Mouse (Mus musculus) limb, embryonic 14.5 days (tissue): ENCODE results near the gene Blmh. TPM values are rescaled to one million over a fixed set of nuclear protein-coding genes. Genes with fewer than 3 reads are reported as not detected.
A peak's percentile ranks its signal among the peaks of the same experiment; 100 is the strongest.

Experiments used
- ATAC-seq: fragments of 200-750 bp; cut with Nextera tagmentation; 2 replicates; pipeline ENCODE4 v1.8.0; 2017; ENCODE audit warnings: low read depth, moderate number of reproducible peaks, moderate TSS enrichment; ENCODE audit not compliant: low FRiP score
- DNase-seq: peaks from one replicate; pipeline ENCODE4 v3.0.0-alpha.2; 2015; ENCODE audit warnings: low spot score
- H3K27ac ChIP-seq: fragments of 300-500 bp; sonication (generic); replicated peaks from 2 replicates; pipeline ENCODE4 v1.5.1; 2014; ENCODE audit warnings: low read depth, mild to moderate bottlenecking, low read length, moderate library complexity, mixed read lengths
- H3K27me3 ChIP-seq: fragments of 300-500 bp; sonication (generic); 2 replicates; pipeline ENCODE4 v1.6.1; 2014; ENCODE audit warnings: low read length, mixed read lengths; ENCODE audit not compliant: control insufficient read depth, insufficient read depth
- H3K36me3 ChIP-seq: fragments of 300-500 bp; sonication (generic); 2 replicates; pipeline ENCODE4 v1.6.1; 2014; ENCODE audit warnings: mild to moderate bottlenecking, low read length, moderate library complexity, mixed read lengths; ENCODE audit not compliant: control insufficient read depth, insufficient read depth
- H3K4me1 ChIP-seq: fragments of 300-500 bp; sonication (generic); 2 replicates; pipeline ENCODE4 v1.6.1; 2014; ENCODE audit warnings: antibody characterized with exemption, low read length, mixed read lengths; ENCODE audit not compliant: control insufficient read depth, insufficient read depth
- H3K4me2 ChIP-seq: fragments of 300-500 bp; sonication (generic); replicated peaks from 2 replicates; pipeline ENCODE4 v1.6.1; 2014; ENCODE audit warnings: low read depth, mild to moderate bottlenecking, low read length, moderate library complexity; ENCODE audit not compliant: severe bottlenecking
- H3K4me3 ChIP-seq: fragments of 300-500 bp; sonication (generic); replicated peaks from 2 replicates; pipeline ENCODE4 v1.5.1; 2014; ENCODE audit warnings: low read length
- H3K9ac ChIP-seq: fragments of 300-500 bp; sonication (generic); 2 replicates; pipeline ENCODE4 v1.6.1; 2014; ENCODE audit warnings: mild to moderate bottlenecking, low read depth, low read length, moderate library complexity; ENCODE audit not compliant: severe bottlenecking
- H3K9me3 ChIP-seq: fragments of 300-500 bp; sonication (generic); 2 replicates; pipeline ENCODE4 v1.6.1; 2016; ENCODE audit warnings: low read length; ENCODE audit not compliant: control insufficient read depth
- POLR2A ChIP-seq: fragments of 200-500 bp; IDR thresholded peaks from 2 replicates; pipeline ENCODE4 v1.8.0; 2012; ENCODE audit warnings: inconsistent platforms, mild to moderate bottlenecking, moderate library complexity, borderline replicate concordance; ENCODE audit not compliant: insufficient read depth, insufficient read length; ENCODE audit errors: extremely low read depth
- WGBS: fragments of 180-500 bp; shearing (Covaris S2); extraction: QIAGEN DNeasy Blood & Tissue Kit; methylation state at CpG from one replicate; pipeline ENCODE4 v1.1.7; 2014; 5-methylcytosine and 5-hydroxymethylcytosine counted together
- polyA plus RNA-seq, 2 experiments: library from polyadenylated mRNA; depleted of rRNA in 1 of 2; stranded (reverse) in 1 of 2; unstranded in 1 of 2; fragments of >200 nt; fragmentation: Nextera tagmentation in 1 of 2; extraction: Ambion mirVana in 1 of 2; gene quantifications; 2 replicates each; pipeline versions ENCODE4 v1.2.1 to v1.2.3; 2012 to 2014

The Blmh gene
- polyA plus RNA-seq, 2 experiments, result 64.8 to 138 TPM

DNA sequence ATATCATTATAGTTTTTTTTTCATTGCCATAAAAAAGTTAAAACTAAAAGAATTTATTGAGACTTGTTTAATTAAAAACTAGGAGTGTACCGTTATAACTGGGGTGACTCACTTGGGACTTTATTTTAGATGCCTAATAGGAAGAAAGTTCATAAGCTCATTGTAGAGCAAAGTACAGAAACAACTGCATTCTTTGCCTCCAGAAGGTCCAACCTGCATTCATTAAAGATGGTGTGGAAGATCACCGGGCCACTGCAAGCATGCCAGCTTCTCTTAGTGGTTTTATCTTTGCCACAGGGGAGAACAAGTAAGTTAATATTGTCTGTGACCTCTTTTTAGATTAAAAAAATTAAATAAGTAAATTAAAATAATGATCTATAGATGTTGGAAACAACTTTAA is 20.3 kb upstream of the Blmh start:
- Histone ChIP-seq H3K36me3 (no peaks in the 10 kb centered on the region), H3K9ac (no peak overlapping the region), H3K27me3 (no peaks in the 10 kb centered on the region), H3K4me3 (no peak overlapping the region), H3K9me3 (no peaks in the 10 kb centered on the region), H3K4me1 (no peaks in the 10 kb centered on the region), H3K4me2 (no peak overlapping the region), H3K27ac (no peak overlapping the region)
- TF ChIP-seq POLR2A, result no peak
- no peak for DNase-seq
- ATAC-seq, result no peak
- 65% methylated on average over 2 of the region's 2 CpGs for WGBS

DNA sequence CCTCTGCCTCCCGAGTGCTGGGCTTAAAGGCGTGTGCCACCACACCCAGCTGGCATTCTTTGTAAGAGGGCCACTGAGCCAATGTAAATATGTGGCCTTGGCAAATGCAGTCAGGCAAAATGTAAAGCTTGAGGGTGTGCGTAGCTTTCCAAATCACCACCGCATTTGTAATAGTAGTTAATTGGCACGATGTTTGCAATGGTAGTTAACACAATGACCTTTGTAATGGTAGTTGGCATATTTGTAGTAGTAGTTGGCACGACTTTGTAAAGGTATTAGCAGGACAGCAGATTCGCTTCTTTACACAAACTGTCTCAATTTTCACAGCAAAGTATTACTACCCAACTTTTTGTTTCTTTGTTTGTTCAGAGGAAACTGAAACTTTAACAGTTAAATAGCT is 16.0 kb upstream of the Blmh start:
- 89% methylated on average over 7 of the region's 7 CpGs for WGBS
- H3K36me3 ChIP-seq, result no peaks in the 10 kb centered on the region
- ATAC-seq (no peak), DNase-seq (no peak)
- peaks cover 14% of the 10 kb centered on the region; the same call in 1 of the 2 replicates for H3K4me1 ChIP-seq
- TF ChIP-seq POLR2A, result no peak
- H3K4me2 ChIP-seq, result no peak overlapping the region
- H3K4me3 ChIP-seq, result no peak overlapping the region
- no peak overlapping the region for H3K27ac ChIP-seq
- no peaks in the 10 kb centered on the region for H3K27me3 ChIP-seq
- H3K9ac ChIP-seq, result no peak overlapping the region
- no peaks in the 10 kb centered on the region for H3K9me3 ChIP-seq

DNA sequence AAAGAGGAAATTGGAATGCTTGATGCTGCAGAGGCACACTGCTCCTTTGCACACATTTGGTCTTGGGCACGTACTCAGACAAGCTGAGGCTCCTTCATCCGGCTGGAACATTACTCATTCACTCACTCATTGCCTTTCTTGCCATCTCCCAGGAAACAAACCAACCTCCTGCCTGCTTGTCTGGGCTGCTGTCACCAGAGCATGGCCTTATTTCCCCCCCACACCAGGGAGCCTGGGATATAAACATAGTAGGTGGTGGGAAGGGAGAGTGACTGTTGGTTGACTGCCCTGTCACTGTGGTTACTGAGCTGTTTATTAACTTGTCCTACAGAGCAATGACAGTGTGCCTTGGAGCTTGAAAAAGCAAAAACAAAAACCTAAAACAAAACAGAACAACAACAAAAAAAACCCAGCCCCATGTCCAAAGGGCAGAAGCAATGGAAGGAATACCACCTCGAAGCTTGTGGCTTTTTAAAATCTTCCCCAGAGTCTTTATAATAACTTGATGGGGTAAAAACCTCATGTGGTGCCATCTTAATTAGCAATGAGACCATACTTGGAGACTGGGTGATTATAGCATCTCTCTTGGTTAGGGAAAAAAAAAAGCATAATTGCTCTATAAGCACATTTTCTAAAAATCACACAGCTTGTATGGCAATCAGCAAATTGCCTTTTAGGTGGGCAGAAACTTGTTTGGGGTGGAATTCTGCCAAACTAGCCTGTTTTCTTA is 13.1 kb upstream of the Blmh start:
- Histone ChIP-seq H3K4me1 (peaks cover 15% of the 10 kb centered on the region; the same call in 1 of the 2 replicates), H3K27ac (no peak overlapping the region), H3K36me3 (no peaks in the 10 kb centered on the region), H3K9ac (no peak overlapping the region), H3K4me2 (no peak overlapping the region), H3K9me3 (no peaks in the 10 kb centered on the region), H3K4me3 (no peak overlapping the region), H3K27me3 (no peaks in the 10 kb centered on the region)
- DNase-seq (no peak), ATAC-seq (no peak)
- no peak for TF ChIP-seq POLR2A
- 45% methylated on average over 3 of the region's 3 CpGs for WGBS

DNA sequence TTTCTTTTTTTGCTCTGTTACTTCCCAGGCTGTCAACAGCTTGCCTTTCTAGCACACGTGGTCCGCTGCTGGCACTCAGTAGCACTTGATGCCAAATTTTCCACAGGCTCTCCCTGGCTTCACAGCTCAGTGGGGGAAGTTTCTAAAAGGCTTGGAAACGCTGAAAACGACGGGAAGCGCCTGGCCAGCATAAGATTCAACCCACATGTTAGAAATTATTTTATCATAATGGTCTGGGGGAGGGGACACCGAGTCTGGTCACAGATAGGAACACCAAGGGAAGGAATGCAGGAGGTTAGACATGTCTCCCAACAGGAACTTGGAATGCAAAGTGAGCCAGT is 12.6 kb upstream of the Blmh start:
- Histone ChIP-seq H3K36me3 (no peaks in the 10 kb centered on the region), H3K27ac (no peak overlapping the region), H3K4me1 (peaks cover 18% of the 10 kb centered on the region), H3K4me2 (no peak overlapping the region; the same call in 1 of the 2 replicates), H3K4me3 (no peak overlapping the region), H3K9me3 (no peaks in the 10 kb centered on the region), H3K9ac (no peak overlapping the region), H3K27me3 (no peaks in the 10 kb centered on the region)
- DNase-seq (peak; percentile 45), ATAC-seq (no peak)
- no peak for TF ChIP-seq POLR2A
- WGBS, result 12% methylated on average over 7 of the region's 7 CpGs

DNA sequence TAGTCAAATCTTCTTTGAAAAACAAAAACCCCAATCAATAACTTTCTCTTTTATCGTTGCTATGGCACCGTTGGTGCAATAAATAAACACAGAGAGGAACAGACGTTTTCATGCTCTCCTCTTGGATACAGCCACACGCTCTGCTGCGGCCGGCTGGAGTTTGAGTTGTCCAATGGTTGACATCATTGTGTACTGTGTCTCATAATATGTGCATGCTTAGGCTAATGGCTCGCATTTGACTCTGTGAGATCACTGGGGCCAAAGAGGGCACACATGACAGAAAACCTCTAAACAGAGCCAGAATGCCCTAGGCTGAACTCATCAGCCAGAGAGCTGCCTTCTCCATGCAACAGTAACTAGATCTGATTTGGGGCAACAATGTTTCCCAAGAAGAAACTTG is 10.2 kb upstream of the Blmh start:
- WGBS, result 69% methylated on average over 7 of the region's 7 CpGs
- Histone ChIP-seq H3K9me3 (no peaks in the 10 kb centered on the region), H3K36me3 (no peaks in the 10 kb centered on the region)

More for the DNA sequence above, 10.2 kb upstream of the Blmh start:
- Histone ChIP-seq H3K9ac (no peak overlapping the region), H3K4me1 (peaks cover 22% of the 10 kb centered on the region), H3K4me2 (no peak overlapping the region), H3K27me3 (no peaks in the 10 kb centered on the region), H3K27ac (no peak overlapping the region), H3K4me3 (no peak overlapping the region)
- ATAC-seq (no peak), DNase-seq (no peak)
- TF ChIP-seq POLR2A, result no peak
